Mouse (Mus musculus) small intestine, adult 2 months (tissue): ENCODE measurements at regions not wholly inside any gene's neighbourhood (a gene's known extent, or its start where the extent isn't known, plus 50 kb on each side); places are given as distances from the start of the nearest gene placed in this dataset.

Experiments used
- H3K27ac ChIP-seq: fragments of 200-500 bp; 2 replicates; pipeline ENCODE4 v1.5.1; 2012; ENCODE audit warnings: low read depth, low read length, control low read depth, inconsistent platforms; ENCODE audit not compliant: insufficient read depth
- H3K27me3 ChIP-seq: fragments of 200-500 bp; 2 replicates; pipeline ENCODE4 v1.6.1; 2012; ENCODE audit warnings: mild to moderate bottlenecking, moderate library complexity, low read length, inconsistent platforms; ENCODE audit not compliant: control insufficient read depth, insufficient read depth
- H3K36me3 ChIP-seq: fragments of 200-500 bp; 2 replicates; pipeline ENCODE4 v1.6.1; 2012; ENCODE audit warnings: mild to moderate bottlenecking, low read length, control low read depth, inconsistent platforms; ENCODE audit not compliant: control insufficient read depth, insufficient read depth
- H3K4me1 ChIP-seq: fragments of 200-500 bp; 2 replicates; pipeline ENCODE4 v1.6.1; 2012; ENCODE audit warnings: low read length, inconsistent platforms, mixed read lengths; ENCODE audit not compliant: control insufficient read depth, insufficient read depth, insufficient read length
- H3K4me3 ChIP-seq: fragments of 200-500 bp; 2 replicates; pipeline ENCODE4 v1.5.1; 2012; ENCODE audit warnings: low read depth, mild to moderate bottlenecking, control low read depth, inconsistent platforms, low read length, moderate library complexity
- CTCF ChIP-seq: fragments of 200-500 bp; IDR thresholded peaks from 2 replicates; pipeline ENCODE4 v1.5.1; 2012; ENCODE audit warnings: low read depth, mild to moderate bottlenecking, control low read depth, inconsistent platforms, low read length, moderate library complexity, mixed read lengths; ENCODE audit not compliant: insufficient replicate concordance, insufficient read length; ENCODE audit errors: extremely low read depth
- POLR2A ChIP-seq: fragments of 200-500 bp; IDR thresholded peaks from 2 replicates; pipeline ENCODE4 v1.6.1; 2012; ENCODE audit warnings: low read depth, mild to moderate bottlenecking, control low read depth, inconsistent platforms, low read length, moderate library complexity
- WGBS: fragments of 180-500 bp; shearing (Covaris S2); methylation state at CpG from one replicate; pipeline ENCODE4 v1.1.7; 2018; 5-methylcytosine and 5-hydroxymethylcytosine counted together

DNA sequence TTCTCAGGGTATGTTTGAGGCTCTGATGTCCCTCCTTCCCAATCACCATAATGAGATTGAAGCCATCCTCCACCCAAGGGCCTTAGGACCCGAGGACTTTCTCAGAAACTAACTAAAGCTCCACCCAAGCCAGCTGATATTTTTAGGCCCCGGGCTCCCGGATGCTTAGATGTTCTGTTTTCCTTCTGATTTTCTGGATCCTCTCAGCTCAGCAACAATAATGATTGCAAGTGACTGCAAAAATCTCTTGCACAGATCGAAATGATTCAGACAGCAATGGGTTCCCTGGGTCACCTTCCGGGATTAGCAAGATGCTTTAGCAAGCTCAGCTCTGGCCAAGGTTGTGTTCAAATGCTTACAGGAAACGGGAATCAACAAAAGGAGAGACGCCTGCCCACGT, 168.1 kb upstream of the Serp2 start:
- Histone ChIP-seq H3K27me3 (no peaks in the 10 kb centered on the region), H3K4me1 (0 out of 2 replicates have a peak, but pooled peaks cover 2% of the 10 kb centered on the region), H3K36me3 (no peaks in the 10 kb centered on the region), H3K27ac (no peak overlapping the region), H3K4me3 (no peak overlapping the region)
- TF ChIP-seq POLR2A (no peak), CTCF (no peak)
- WGBS: 79% methylated on average over 8 of the region's 8 CpGs

DNA sequence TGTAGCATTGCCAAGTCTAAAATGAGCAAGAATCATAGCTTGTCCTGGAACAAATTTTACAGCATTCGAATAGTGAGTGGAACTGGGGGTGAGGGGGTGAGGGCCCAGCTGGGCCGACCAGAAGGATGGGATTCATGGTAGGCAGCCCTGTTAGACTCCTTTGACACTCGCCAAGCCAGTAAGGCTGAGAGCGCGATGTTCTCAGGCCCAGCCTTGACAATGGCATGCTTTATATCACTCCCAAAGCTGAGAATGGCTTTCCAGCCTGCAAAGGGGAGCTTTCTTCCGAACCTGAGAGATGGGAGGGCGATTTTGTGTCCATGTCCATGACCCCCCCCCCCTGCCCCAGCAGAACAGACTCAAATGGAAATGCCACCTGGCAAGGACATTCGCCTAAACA, 167.7 kb upstream of the Serp2 start:
- TF ChIP-seq CTCF: no peak
- TF ChIP-seq POLR2A: no peak
- WGBS: 86% methylated on average over 8 of the region's 8 CpGs
- Histone ChIP-seq H3K36me3 (no peaks in the 10 kb centered on the region), H3K27me3 (no peaks in the 10 kb centered on the region), H3K4me3 (no peak overlapping the region), H3K27ac (no peak overlapping the region), H3K4me1 (0 out of 2 replicates have a peak, but pooled peaks cover 2% of the 10 kb centered on the region)

DNA sequence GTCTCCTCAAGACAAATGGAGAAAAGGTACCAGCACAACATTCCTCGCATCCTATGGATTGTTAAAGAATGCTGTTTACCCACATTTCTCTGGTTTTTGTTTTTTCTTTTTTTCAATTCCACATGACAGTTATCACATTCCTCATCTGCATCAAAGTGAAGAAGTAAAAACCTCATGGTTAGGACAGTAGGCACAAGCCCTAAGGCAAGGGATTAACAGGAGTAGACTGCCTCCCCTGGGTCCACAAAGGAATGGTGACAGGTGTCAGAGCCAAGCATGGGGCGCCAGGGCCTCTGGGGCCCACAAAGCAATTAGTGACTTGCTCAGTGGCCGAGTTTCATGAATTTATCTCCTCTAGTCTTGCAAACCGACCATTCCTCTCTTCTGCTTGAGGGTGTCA, 166.9 kb upstream of the Serp2 start:
- no peak overlapping the region for H3K27ac ChIP-seq
- WGBS: 63% methylated on average over 4 of the region's 4 CpGs
- no peak overlapping the region for H3K4me3 ChIP-seq
- no peak for TF ChIP-seq POLR2A
- TF ChIP-seq CTCF: no peak
- H3K36me3 ChIP-seq: no peaks in the 10 kb centered on the region
- H3K4me1 ChIP-seq: 0 out of 2 replicates have a peak, but pooled peaks cover 2% of the 10 kb centered on the region
- no peaks in the 10 kb centered on the region for H3K27me3 ChIP-seq

DNA sequence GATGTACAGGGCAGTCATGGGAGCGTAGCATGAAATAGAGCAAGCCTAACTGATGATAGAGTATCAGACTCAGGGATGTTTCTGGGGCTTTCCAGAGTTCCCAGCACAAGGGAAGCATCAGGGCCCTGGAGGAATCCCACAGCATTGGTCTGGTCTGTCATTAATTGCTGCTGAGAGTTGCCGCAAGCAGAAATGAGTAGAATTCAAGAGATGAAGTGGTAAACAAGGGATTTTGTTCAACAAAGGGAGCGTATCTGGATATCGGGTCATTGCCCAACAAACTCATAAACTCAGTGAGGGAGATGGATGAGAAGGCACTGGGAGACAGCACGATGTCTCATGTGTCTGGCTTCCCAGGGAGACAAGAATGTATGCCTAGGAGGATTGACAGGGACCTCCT, 165.6 kb upstream of the Serp2 start:
- WGBS: 93% methylated on average over 5 of the region's 5 CpGs
- Histone ChIP-seq H3K36me3 (no peaks in the 10 kb centered on the region), H3K4me3 (no peak overlapping the region), H3K4me1 (0 out of 2 replicates have a peak, but pooled peaks cover 2% of the 10 kb centered on the region), H3K27me3 (no peaks in the 10 kb centered on the region), H3K27ac (0 out of 2 replicates have a peak overlapping the region, but pooled peaks have one; percentile 34)
- no peak for TF ChIP-seq CTCF
- no peak for TF ChIP-seq POLR2A

DNA sequence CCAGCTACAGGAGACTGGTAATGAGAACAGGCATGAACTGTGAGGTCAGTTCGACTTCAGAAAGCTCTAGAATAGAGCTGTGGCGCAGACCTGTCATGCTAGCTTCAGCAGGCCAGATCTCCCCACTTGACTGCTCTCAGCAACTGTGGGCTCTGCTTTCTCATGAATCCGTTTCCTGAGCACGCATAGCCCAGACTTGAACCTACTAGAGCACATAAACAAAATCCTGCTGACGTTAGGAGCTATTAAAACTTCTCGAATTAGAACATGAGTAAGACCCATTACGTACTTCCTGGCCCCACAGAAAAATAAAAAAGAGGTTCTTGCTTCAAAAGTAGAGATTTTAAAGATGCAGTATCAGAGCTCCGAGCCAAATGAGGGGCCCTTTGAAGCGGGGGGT, 165.1 kb upstream of the Serp2 start:
- TF ChIP-seq POLR2A (no peak), CTCF (no peak)
- peak overlapping the region; percentile 60; the same call in 1 of the 2 replicates for H3K27ac ChIP-seq
- WGBS: 77% methylated on average over 9 of the region's 9 CpGs
- peaks cover 2% of the 10 kb centered on the region for H3K4me1 ChIP-seq
- no peaks in the 10 kb centered on the region for H3K36me3 ChIP-seq
- no peaks in the 10 kb centered on the region for H3K27me3 ChIP-seq
- no peak overlapping the region for H3K4me3 ChIP-seq

DNA sequence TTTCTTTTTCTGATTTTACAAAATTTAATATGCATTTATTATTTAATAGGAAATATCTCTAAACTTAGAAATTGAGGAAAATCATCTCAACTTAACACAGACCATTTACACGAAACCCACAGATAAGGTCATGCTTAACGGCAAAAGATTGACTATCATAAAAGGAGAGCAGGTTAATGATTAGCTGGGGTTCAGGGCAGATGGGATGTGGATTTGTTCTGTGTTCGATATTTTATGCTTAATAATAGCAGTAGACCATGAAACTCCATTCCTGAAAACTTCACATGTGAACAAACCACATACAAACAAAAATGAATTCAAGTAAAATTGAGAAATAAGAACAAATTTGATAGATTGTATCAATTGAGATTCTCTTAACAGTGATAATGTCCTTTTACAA, 160.4 kb upstream of the Serp2 start:
- Histone ChIP-seq H3K4me1 (peaks cover 17% of the 10 kb centered on the region), H3K4me3 (no peak overlapping the region), H3K27me3 (no peaks in the 10 kb centered on the region), H3K27ac (no peak overlapping the region), H3K36me3 (no peaks in the 10 kb centered on the region)
- TF ChIP-seq CTCF (no peak), POLR2A (no peak)
- 28% methylated on average over 3 of the region's 3 CpGs for WGBS

DNA sequence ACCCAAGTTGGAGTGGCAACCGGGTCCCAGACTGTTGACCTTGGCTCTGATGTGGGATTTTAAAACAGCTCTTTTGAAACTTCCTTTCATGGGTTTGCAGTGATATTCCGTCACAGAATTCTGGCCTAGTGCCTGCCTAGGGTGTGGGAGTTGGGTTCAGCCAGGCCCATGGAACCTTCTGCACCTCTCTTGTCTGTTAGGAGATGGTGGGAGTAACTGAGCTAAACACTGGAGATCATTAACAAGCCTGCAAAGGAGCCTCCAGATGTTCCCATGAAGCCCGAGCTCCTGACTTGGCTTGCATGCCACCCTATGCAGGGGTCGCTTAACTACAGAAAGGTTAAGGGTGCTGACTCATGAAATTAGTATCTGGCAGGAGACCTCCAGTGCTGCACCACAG, 158.0 kb upstream of the Serp2 start:
- Histone ChIP-seq H3K4me1 (peaks cover 16% of the 10 kb centered on the region), H3K27ac (no peak overlapping the region), H3K4me3 (no peak overlapping the region), H3K27me3 (no peaks in the 10 kb centered on the region), H3K36me3 (no peaks in the 10 kb centered on the region)
- 32% methylated on average over 4 of the region's 4 CpGs for WGBS
- TF ChIP-seq POLR2A: no peak
- no peak for TF ChIP-seq CTCF
